Comparison of ENCODE assay signal across 19 mouse cellular contexts in the genomic region with DNA sequence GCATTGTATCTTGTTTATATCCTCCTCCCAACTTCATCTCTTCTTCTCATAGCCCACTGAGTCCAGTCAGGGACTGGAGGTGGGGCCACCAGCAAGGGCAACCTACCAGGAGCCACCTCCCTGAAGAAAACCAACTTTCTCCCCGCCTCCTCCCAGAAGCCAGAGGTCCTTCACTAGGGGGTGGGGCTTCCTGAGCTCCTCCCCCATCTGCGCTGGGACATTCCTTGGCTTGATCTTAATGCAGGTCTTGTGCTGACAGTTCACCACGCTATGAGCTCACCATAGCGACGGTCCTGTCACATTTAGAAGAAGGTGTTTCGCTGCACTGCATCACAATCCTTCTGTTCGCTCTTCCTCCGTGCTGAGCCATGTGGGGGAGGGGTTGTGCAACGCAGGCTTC.
DNase-seq lines count a peak whose midpoint lies in the region; ATAC-seq lines count a peak whose summit lies in the region.
"Had no signal": no experiment of that assay in that cellular context is flagged by ENCODE, and none has a peak within 500 bp of the region (broad histone marks: within the 10 kb centered on the region; RNA-seq: fewer than 3 reads in every experiment).

No protein-coding gene starts in this region.

- H3K4me2 ChIP-seq in intestine, embryonic 15.5 days (replicated peaks): no peak overlapping the region
- H3K4me2 ChIP-seq: embryonic facial prominence, embryonic 13.5 days; forebrain, embryonic 13.5 days; heart, embryonic 12.5 days; hindbrain, embryonic 15.5 days had no signal

- H3K27ac ChIP-seq in intestine, embryonic 15.5 days: no peak overlapping the region
- H3K27ac ChIP-seq: embryonic facial prominence, embryonic 13.5 days; forebrain, embryonic 13.5 days; hindbrain, embryonic 15.5 days had no signal

- peak; percentile 77 for DNase-seq in gastrocnemius, adult 18-20 months (ENCODE audit: low spot score)
- DNase-seq in gastrocnemius, postnatal 10 days: no peak
- DNase-seq in retina, postnatal 1 day: peak; percentile 25
- no peak for DNase-seq in retina, embryonic 14.5 days (ENCODE audit: low spot score)
- peak; percentile 55 for DNase-seq in gastrocnemius, postnatal 14 days
- DNase-seq: adrenal gland, adult 2 months; adrenal gland, postnatal 25 days; B cell, adult 2 months; cerebellum, adult 18-20 months; cerebellum, adult 9-11 months; cerebellum, postnatal 36 days; forebrain, postnatal 0 days had no signal

- intact Hi-C loops in gastrocnemius, postnatal 14 days (cut with DNase I; ENCODE audit: low total_unique reads): loop anchor here (10.0 kb wide), 1 partner anchor 75 kb away; no protein-coding TSS in a partner anchor

- H3K4me3 ChIP-seq in intestine, embryonic 15.5 days (replicated peaks): no peak overlapping the region
- H3K4me3 ChIP-seq: embryonic facial prominence, embryonic 13.5 days; forebrain, embryonic 13.5 days; heart, embryonic 12.5 days; hindbrain, embryonic 15.5 days had no signal

- no peaks in the 10 kb centered on the region for H3K36me3 ChIP-seq in intestine, embryonic 15.5 days
- H3K36me3 ChIP-seq: embryonic facial prominence, embryonic 13.5 days; heart, embryonic 12.5 days; hindbrain, embryonic 15.5 days had no signal

- no peak overlapping the region for H3K9ac ChIP-seq in intestine, embryonic 15.5 days
- H3K9ac ChIP-seq: embryonic facial prominence, embryonic 13.5 days; forebrain, embryonic 13.5 days; forebrain, postnatal 0 days; heart, embryonic 12.5 days; hindbrain, embryonic 15.5 days had no signal

- H3K9me3 ChIP-seq in intestine, embryonic 15.5 days: no peaks in the 10 kb centered on the region
- H3K9me3 ChIP-seq: hindbrain, embryonic 15.5 days had no signal

- WGBS in intestine, embryonic 15.5 days: 72% methylated on average over 9 of the region's 9 CpGs

- no peak for ATAC-seq in intestine, embryonic 15.5 days
- no peak for ATAC-seq in granulocyte monocyte progenitor cell, adult 5-6 weeks (replicated peaks; ENCODE audit: poor library complexity, severe bottlenecking)
- ATAC-seq: CD4-positive, CD25-positive, alpha-beta regulatory T cell, adult 4 months; forebrain, embryonic 13.5 days; forebrain, postnatal 0 days had no signal

- H3K27me3 ChIP-seq in intestine, embryonic 15.5 days (replicated peaks): no peaks in the 10 kb centered on the region
- H3K27me3 ChIP-seq: embryonic facial prominence, embryonic 13.5 days; forebrain, embryonic 13.5 days; hindbrain, embryonic 15.5 days had no signal

- no peaks in the 10 kb centered on the region for H3K4me1 ChIP-seq in intestine, embryonic 15.5 days (replicated peaks)
- H3K4me1 ChIP-seq: embryonic facial prominence, embryonic 13.5 days; forebrain, embryonic 13.5 days; heart, embryonic 12.5 days; hindbrain, embryonic 15.5 days had no signal

Comparison
In these comparisons a context has a peak if more than half of its experiments do, and no peak if none do; other contexts are left out.
1. DNase-seq: peak in gastrocnemius, adult 18-20 months (single experiment), retina, postnatal 1 day (single experiment) and gastrocnemius, postnatal 14 days (single experiment); none in gastrocnemius, postnatal 10 days (single experiment) and retina, embryonic 14.5 days (single experiment).